Mouse (Mus musculus) heart, postnatal 25 days (tissue): ENCODE data around the gene Cdk7. TPM values are rescaled to one million over a fixed set of nuclear protein-coding genes. Genes with fewer than 3 reads are reported as not detected.
"Not testable (repeated sequence)": the region's sequence is repeated elsewhere in the genome, so short reads cannot be mapped to it uniquely, and the experiment has no call there.

ENCODE experiments used
- DNase-seq: peaks from one replicate; pipeline ENCODE4 v3.0.0; 2022; ENCODE audit warnings: low spot score
- intact Hi-C: fragments of 180-260 bp; cut with DNase I; formaldehyde crosslinking; loops from one replicate; pipeline ENCODE4 v1.15.1; 2025
- total RNA-seq, 2 experiments: library from RNA; stranded (reverse); gene quantifications; 2 replicates each; pipeline ENCODE4 v1.2.3; 2021

Cdk7 gene
- total RNA-seq, 2 experiments from 2014 or later: 20.5 to 22.8 TPM

- DNase-seq: no peak
- intact Hi-C loops: loop anchor here (5.0 kb wide), 2 partner anchors 57 to 102 kb away; partner anchors contain the start of genes Ccnb1 and Slc30a5
These were observed 432 bp downstream of the Cdk7 start for GRCm38 (mm10) chr13:100730153-100730860.

GRCm38 (mm10) chr13:100728530-100728929, 2.2 kb downstream of the Cdk7 start:
- DNase-seq, intact Hi-C loops: not testable (repeated sequence)

- intact Hi-C loops: no loop called here
- no peak for DNase-seq
These were observed 2.7 kb downstream of the Cdk7 start for GRCm38 (mm10) chr13:100728086-100728485.

- DNase-seq: no peak
- intact Hi-C loops: no loop called here
These were observed 5.5 kb downstream of the Cdk7 start for GRCm38 (mm10) chr13:100725194-100725593.

- intact Hi-C loops: no loop called here
- DNase-seq: no peak
These were observed 6.5 kb downstream of the Cdk7 start for GRCm38 (mm10) chr13:100724051-100724754.

GRCm38 (mm10) chr13:100721656-100722055, 9.1 kb downstream of the Cdk7 start:
- intact Hi-C loops: no loop called here
- no peak for DNase-seq

- intact Hi-C loops: no loop called here
- no peak for DNase-seq
These were observed 15.3 kb downstream of the Cdk7 start for GRCm38 (mm10) chr13:100715467-100715866.

- DNase-seq: no peak
- intact Hi-C loops: no loop called here
These were observed 24.5 kb downstream of the Cdk7 start for GRCm38 (mm10) chr13:100706206-100706605.

- intact Hi-C loops: no loop called here
These were observed 27.3 kb downstream of the Cdk7 start for GRCm38 (mm10) chr13:100703468-100703867.

GRCm38 (mm10) chr13:100698866-100699265, 31.9 kb downstream of the Cdk7 start:
- DNase-seq: no peak
- intact Hi-C loops: no loop called here

More at GRCm38 (mm10) chr13:100703468-100703867, 27.3 kb downstream of the Cdk7 start:
- DNase-seq: no peak

- no peak for DNase-seq
- intact Hi-C loops: no loop called here
These were observed 33.2 kb downstream of the Cdk7 start for GRCm38 (mm10) chr13:100697541-100697940.

- intact Hi-C loops: no loop called here
- no peak for DNase-seq
These were observed 43.2 kb downstream of the Cdk7 start for GRCm38 (mm10) chr13:100687513-100687912.

- no peak for DNase-seq
- intact Hi-C loops: no loop called here
These were observed 46.4 kb downstream of the Cdk7 start for GRCm38 (mm10) chr13:100684355-100684754.

- no peak for DNase-seq
- intact Hi-C loops: no loop called here
These were observed 47.9 kb downstream of the Cdk7 start for GRCm38 (mm10) chr13:100682837-100683236.

GRCm38 (mm10) chr13:100681615-100682014, 49.1 kb downstream of the Cdk7 start:
- DNase-seq: no peak
- intact Hi-C loops: no loop called here

- DNase-seq: no peak
- intact Hi-C loops: no loop called here
These were observed 54.7 kb downstream of the Cdk7 start for GRCm38 (mm10) chr13:100675936-100676635.

GRCm38 (mm10) chr13:100670181-100670741, 60.5 kb downstream of the Cdk7 start:
- intact Hi-C loops: no loop called here
- DNase-seq: no peak

GRCm38 (mm10) chr13:100669291-100670022, 61.3 kb downstream of the Cdk7 start, which contains the start of gene Ccdc125:
Ccdc125 (plus strand) TSS chr13:100669717.
- intact Hi-C loops: no loop called here
- DNase-seq: no peak

GRCm38 (mm10) chr13:100659864-100660456, 70.8 kb downstream of the Cdk7 start:
- intact Hi-C loops: loop anchor here (2.0 to 10.0 kb wide), 3 partner anchors 167 to 1995 kb away; partner anchors contain the start of gene Gtf2h2

More at GRCm38 (mm10) chr13:100659864-100660456, 70.8 kb downstream of the Cdk7 start:
- DNase-seq: no peak
